Mouse (Mus musculus) cerebral cortex, adult 2 months (tissue): ENCODE data around the gene Polr1c.

Source experiments
- WGBS: fragments of 180-500 bp; shearing (Covaris S2); methylation state at CpG from one replicate; pipeline ENCODE4 v1.1.7; 2018; 5-methylcytosine and 5-hydroxymethylcytosine counted together

The Polr1c gene

DNA sequence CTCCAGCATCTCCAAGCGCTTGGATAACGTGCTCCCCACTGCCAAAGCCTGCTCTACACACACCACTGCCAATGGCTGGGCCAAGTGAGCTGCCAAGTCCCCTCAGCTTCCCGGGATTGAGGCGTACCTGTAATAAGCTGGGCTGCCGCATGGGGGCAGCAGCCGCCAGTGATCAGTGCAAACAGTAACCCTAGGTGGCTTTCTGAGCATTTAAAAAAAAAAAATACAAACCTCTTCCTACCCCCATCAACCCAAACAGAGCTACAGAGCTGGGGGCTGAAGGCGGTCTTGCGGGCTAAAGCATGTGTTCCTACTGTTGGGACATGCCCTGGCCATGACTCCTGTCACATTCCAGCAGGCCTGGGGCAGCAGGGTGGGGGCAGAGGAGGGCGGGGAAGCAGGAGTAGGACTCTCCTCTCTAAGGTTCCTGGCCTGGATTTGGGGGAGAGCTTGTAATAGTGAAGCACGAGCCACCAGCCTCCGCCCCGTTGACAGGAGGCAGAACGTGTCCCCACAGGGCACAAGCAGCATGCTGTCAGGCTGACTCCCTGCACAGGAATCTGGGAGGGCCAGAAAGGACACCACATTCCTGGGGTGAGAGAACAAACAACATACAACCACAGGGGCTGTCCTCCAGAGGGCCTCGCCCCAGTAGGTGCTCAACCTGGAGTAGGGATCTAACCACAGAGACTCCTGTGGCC, 18.2 kb upstream of the Polr1c start:
- 24% methylated on average over 14 of the region's 14 CpGs for WGBS

GRCm38 (mm10) chr17:46265502-46265901, 17.6 kb upstream of the Polr1c start:
- 68% methylated on average over 12 of the region's 12 CpGs for WGBS

GRCm38 (mm10) chr17:46262201-46262694, 14.4 kb upstream of the Polr1c start:
- 78% methylated on average over 5 of the region's 5 CpGs for WGBS

DNA sequence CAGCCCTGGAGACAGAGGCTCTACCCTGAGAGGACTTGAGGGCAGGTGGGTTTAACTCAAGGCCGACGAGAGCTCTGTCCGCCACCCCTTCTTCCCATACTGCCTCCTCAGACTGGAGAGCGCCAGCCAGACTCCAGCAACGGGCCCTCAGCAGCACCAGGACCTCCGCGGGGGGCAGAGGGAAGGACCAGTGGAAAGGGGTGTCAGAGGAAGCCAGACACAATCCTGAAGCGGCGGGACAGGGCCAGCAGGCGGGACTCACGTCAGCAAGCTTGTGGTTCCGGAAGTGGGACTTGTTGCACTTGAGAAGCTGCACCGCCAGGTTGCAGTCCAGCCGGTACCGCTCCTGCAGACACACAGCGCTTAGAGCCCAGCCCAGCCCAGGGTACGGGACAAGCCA, 11.8 kb upstream of the Polr1c start:
- WGBS, result 85% methylated on average over 17 of the region's 17 CpGs

- WGBS, result 78% methylated on average over 30 of the region's 30 CpGs
Observed at GRCm38 (mm10) chr17:46258279-46259053, 10.6 kb upstream of the Polr1c start.

GRCm38 (mm10) chr17:46255147-46255546, 7.3 kb upstream of the Polr1c start:
- WGBS, result 22% methylated on average over 6 of the region's 6 CpGs

- 1% methylated on average over 54 of the region's 54 CpGs for WGBS
Observed at GRCm38 (mm10) chr17:46254106-46254505, 6.3 kb upstream of the Polr1c start.

DNA sequence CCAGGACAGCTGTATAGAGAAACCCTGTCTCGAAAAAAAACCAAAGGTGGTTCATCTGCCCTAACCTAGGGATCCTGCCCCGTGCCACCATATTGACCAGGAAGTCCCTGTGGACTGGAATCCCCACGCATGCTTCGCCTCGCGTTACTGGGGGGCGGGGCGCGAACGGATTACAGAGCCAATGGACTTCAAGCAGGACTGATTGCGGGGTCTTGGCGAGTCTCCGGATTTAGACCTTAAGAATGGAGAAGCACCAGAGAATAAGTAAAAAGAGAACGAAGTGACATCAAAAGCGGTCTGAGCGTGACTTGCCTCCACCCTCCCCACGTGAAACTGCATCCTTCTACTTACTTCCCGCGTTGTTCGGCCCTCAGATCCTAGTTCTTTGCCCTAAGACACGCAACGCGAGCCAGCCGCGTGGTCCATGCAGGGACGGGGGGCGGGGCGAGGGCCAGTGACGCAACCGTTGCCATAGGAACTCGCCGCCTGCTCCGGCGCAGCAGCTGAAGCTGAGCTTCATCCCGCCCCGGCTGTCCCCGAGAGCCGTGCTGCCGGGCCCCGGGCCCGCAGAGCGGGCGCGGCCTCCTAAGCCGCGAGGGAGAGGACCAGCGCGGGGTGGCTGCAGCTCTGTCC, 5.7 kb upstream of the Polr1c start, which contains the start of gene Lrrc73:
Lrrc73 (plus strand) TSS at position 80 of the 633 bp plus-strand sequence.
- 1% methylated on average over 47 of the region's 48 CpGs for WGBS

DNA sequence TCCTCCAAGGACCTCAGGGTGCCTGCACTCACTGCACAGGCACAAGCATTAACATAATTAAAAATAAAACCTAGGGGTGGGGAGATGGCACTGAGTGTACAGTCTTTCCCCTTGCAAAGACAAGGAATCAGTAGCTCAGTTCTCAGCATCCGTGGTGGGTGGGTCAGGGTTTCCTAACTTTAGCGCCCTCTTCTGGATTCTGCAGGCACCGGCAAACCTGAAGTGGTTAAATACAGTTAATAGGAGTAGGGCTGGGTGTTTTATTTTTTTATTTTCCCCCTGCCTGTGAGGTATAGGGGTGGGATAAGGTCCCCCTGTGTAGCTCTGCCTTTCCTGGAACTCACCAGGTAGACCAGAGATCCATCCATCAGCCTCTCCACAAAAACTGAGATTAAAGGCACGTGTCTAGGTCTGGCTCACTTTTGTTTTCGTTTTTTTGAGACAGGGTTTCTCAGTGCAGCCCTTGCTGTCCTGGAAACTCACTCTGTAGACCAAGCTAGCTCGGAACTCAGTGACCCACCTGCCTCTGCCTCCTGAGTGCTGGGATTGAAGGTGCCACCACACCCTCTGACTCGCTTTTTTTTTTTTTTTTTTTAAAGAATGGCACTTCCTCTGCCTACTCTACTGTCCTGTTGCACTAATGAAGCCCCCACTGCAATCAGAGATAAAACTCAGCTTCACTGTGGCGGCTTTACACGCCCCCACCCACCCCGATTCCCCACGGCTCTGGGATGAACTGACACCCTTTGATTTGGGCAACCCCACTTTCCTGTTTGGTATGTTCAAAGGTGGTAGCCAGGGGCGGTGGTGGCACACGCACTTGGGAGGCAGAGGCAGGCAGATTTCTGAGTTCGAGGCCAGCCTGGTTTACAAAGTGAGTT, 5.0 kb upstream of the Polr1c start:
- WGBS, result 39% methylated on average over 14 of the region's 14 CpGs

DNA sequence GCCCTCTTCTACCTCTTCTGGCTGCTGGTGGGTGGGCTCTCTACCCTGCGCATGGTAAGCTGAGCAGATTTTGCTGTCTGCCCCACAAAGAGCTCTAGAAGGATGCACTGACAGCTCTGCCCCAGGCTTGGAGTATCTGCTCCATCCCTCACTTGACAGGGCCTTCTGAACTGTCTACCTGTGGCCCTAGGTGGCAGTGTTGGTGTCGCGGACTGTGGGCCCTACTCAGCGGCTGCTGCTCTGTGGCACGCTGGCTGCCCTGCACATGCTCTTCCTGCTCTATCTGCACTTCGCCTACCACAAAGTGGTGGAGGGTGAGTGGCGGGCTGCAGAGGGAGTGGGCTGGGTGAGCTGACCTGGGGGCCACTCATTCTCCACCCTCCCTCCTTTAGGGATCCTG, 3.3 kb upstream of the Polr1c start:
- WGBS, result 76% methylated on average over 7 of the region's 7 CpGs

- under 1% methylated on average over 37 of the region's 37 CpGs for WGBS
Observed at GRCm38 (mm10) chr17:46248189-46248522, 302 bp upstream of the Polr1c start.

DNA sequence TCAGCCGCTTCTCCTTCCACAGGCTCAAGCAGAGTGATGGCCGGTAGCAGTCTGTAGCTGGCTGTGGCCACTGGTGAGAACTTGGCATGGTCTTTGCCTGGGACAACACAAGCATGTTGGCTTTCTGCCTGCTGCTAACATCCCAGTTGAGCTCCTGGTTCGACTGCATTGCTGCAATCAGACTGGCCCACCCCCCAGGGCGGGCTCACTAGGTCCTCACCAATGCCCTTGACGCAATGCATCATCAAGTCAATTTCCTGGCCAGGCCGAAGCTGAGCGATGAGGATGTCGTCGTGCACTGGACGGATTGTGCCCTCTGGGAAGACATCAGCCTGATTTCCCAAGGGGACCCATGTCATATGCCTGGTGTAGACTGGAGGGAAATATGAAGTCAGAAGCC, 3.3 kb downstream of the Polr1c start:
- WGBS, result 72% methylated on average over 10 of the region's 10 CpGs

- 42% methylated on average over 2 of the region's 2 CpGs for WGBS
Observed at GRCm38 (mm10) chr17:46243624-46244023, 4.2 kb downstream of the Polr1c start.

GRCm38 (mm10) chr17:46242993-46243392, 4.9 kb downstream of the Polr1c start:
- 86% methylated on average over 4 of the region's 4 CpGs for WGBS

DNA sequence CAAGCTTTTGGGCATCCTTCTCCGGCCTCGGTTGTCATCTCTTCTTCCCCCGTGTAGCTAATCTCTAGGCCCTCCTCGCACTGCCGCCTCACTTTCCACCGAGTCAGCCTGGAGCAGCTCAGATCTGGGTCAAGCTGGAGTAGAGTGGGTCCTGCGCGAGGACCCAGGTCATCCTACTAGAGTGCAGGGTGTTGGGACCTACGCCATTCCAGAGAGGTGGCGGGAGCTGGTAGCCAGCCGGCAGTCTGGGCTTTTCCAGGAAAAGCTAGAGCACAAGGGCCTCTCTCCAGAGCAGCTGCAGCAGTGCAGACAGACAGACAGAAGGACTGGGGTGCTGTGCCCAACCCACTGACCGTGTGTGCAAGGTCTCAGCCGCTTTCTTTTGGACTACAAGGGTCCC, 5.6 kb downstream of the Polr1c start:
- WGBS, result 87% methylated on average over 13 of the region's 13 CpGs

GRCm38 (mm10) chr17:46241471-46241870, 6.4 kb downstream of the Polr1c start:
- 74% methylated on average over 11 of the region's 11 CpGs for WGBS

GRCm38 (mm10) chr17:46239516-46240114, 8.2 kb downstream of the Polr1c start:
- 91% methylated on average over 15 of the region's 15 CpGs for WGBS

DNA sequence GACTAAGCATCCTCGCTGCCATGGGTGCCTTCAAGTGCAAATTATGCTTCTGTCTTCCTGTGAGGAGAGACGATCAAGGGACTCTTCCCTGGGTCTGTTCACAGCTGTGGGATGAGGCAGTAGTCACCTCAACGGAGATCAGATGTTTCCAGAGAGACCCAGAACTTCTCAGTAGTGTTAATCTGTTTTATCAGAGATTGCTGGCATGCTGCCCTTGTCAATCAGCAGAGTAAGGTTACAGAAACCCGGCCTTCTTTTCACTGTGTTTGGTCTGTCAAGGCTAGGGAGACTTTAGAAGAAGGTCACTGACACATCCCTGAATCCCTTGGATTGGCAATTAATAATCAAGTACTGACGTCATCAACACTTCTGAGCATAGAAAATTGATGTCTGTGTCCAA, 10.4 kb downstream of the Polr1c start:
- 83% methylated on average over 5 of the region's 5 CpGs for WGBS

DNA sequence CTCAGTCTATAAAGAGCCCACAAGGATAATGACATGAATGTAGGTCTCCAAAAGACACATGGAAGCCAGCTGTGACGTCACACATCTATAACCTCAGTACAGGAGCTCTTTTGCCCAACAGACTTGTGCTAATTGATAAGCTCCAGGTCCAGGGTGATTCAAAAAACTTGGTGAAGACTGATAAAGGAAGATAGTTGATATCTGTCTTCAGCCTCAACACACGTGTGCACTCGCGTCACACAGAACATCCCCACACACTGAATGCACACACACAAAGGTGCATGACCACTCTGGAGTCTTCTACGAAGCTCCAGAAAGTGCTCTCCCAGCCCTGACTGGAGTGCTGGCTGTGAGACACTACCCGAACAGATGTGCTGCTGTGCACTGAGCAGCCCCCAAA, 10.8 kb downstream of the Polr1c start:
- 93% methylated on average over 6 of the region's 6 CpGs for WGBS

DNA sequence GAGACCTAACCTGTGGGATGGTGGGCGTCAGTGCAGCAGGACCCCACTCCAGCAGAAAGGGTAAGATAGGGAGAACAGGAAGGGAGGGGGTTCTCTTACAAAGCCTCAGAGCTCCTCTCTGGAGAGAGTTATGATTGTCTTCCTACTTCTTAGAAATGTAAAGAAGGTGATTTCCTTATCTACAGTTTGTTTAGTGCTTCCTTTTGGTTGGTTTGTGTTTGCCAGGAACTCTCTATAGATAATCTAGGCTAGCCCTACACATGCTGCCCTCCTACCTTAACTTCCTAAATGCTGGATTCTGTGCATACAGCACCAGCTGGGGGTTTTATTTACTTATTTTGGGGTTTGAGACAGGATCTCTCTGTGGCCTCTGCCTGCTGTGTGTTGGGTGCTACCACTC, 11.8 kb downstream of the Polr1c start:
- 100% methylated on average over 1 of the region's 1 CpGs for WGBS

DNA sequence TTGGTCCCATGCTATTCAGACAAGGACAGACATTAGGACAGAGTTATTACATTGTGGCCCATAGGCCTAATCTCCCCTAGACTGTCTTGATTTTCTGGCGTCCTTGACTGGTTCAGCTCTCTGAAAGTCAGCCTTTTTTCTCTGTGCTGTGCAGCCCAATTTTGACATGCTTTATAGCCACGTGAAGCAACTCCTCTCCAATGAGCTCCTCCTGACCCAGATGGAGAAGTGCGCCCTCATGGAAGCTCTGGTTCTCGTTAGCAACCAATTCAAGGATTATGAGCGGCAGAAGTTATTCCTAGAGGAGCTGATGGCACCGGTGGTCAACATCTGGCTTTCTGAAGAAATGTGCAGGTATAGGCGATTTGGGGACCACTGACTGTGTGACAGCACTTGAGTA, 20.3 kb downstream of the Polr1c start:
- WGBS, result 84% methylated on average over 7 of the region's 7 CpGs
